Mouse (Mus musculus): ENCODE measurements at regions not wholly inside any gene's neighbourhood (a gene's known extent, or its start where the extent isn't known, plus 50 kb on each side); places are given as distances from the start of the nearest gene placed in this dataset.

- Histone ChIP-seq H3K4me3 (no peak overlapping the region), H3K27me3 (ENCODE audit: poor library complexity, severe bottlenecking) (no peaks in the 10 kb centered on the region), H3K9me3 (no peaks in the 10 kb centered on the region), H3K27ac (no peak overlapping the region), H3K36me3 (replicated peaks) (no peaks in the 10 kb centered on the region), H3K4me1 (peaks cover 4% of the 10 kb centered on the region; the same call in 1 of the 2 replicates)
- 79% methylated on average over 12 of the region's 12 CpGs for WGBS
- no peak for DNase-seq (ENCODE audit: extremely low spot score, low spot score)
Observed at GRCm38 (mm10) chr9:113248703-113249274, 459.3 kb downstream of the Pdcd6ip start.

GRCm38 (mm10) chr9:113247950-113248349 lies 460.1 kb downstream of the Pdcd6ip start:
- Histone ChIP-seq H3K4me3 (no peak overlapping the region), H3K27me3 (ENCODE audit: poor library complexity, severe bottlenecking) (no peaks in the 10 kb centered on the region), H3K36me3 (replicated peaks) (no peaks in the 10 kb centered on the region), H3K9me3 (no peaks in the 10 kb centered on the region), H3K27ac (no peak overlapping the region), H3K4me1 (peaks cover 4% of the 10 kb centered on the region; the same call in 1 of the 2 replicates)
- 80% methylated on average over 5 of the region's 5 CpGs for WGBS
- DNase-seq (ENCODE audit: extremely low spot score, low spot score): no peak

- Histone ChIP-seq H3K27me3 (ENCODE audit: poor library complexity, severe bottlenecking) (no peaks in the 10 kb centered on the region), H3K36me3 (replicated peaks) (no peaks in the 10 kb centered on the region), H3K9me3 (no peaks in the 10 kb centered on the region), H3K4me3 (no peak overlapping the region), H3K27ac (no peak overlapping the region), H3K4me1 (peaks cover 2% of the 10 kb centered on the region; the same call in 1 of the 2 replicates)
- no peak for DNase-seq (ENCODE audit: extremely low spot score, low spot score)
- WGBS: 84% methylated on average over 2 of the region's 2 CpGs
Observed at GRCm38 (mm10) chr9:113243870-113244269, 464.2 kb downstream of the Pdcd6ip start.

GRCm38 (mm10) chr9:113233370-113233769 lies 474.7 kb downstream of the Pdcd6ip start:
- 93% methylated on average over 1 of the region's 1 CpGs for WGBS
- Histone ChIP-seq H3K4me3 (no peak overlapping the region), H3K36me3 (replicated peaks) (no peaks in the 10 kb centered on the region), H3K27me3 (ENCODE audit: poor library complexity, severe bottlenecking) (no peaks in the 10 kb centered on the region), H3K9me3 (no peaks in the 10 kb centered on the region), H3K4me1 (no peaks in the 10 kb centered on the region), H3K27ac (no peak overlapping the region)
- no peak for DNase-seq (ENCODE audit: extremely low spot score, low spot score)

GRCm38 (mm10) chr9:113229391-113229790 lies 478.7 kb downstream of the Pdcd6ip start:
- Histone ChIP-seq H3K4me1 (no peaks in the 10 kb centered on the region), H3K36me3 (replicated peaks) (no peaks in the 10 kb centered on the region), H3K4me3 (no peak overlapping the region), H3K27ac (no peak overlapping the region), H3K9me3 (peaks cover 3% of the 10 kb centered on the region; the same call in 1 of the 2 replicates), H3K27me3 (ENCODE audit: poor library complexity, severe bottlenecking) (no peaks in the 10 kb centered on the region)
- WGBS: 94% methylated on average over 1 of the region's 1 CpGs
- DNase-seq (ENCODE audit: extremely low spot score, low spot score): no peak

GRCm38 (mm10) chr9:113213930-113214329 lies 494.1 kb downstream of the Pdcd6ip start:
- no peaks in the 10 kb centered on the region for H3K9me3 ChIP-seq
- H3K4me3 ChIP-seq: no peak overlapping the region
- DNase-seq (ENCODE audit: extremely low spot score, low spot score): no peak
- no peaks in the 10 kb centered on the region for H3K4me1 ChIP-seq
- H3K27ac ChIP-seq: no peak overlapping the region
- WGBS: 83% methylated on average over 5 of the region's 5 CpGs
- no peaks in the 10 kb centered on the region for H3K27me3 ChIP-seq (ENCODE audit: poor library complexity, severe bottlenecking)
- H3K36me3 ChIP-seq (replicated peaks): no peaks in the 10 kb centered on the region

- H3K9me3 ChIP-seq: no peaks in the 10 kb centered on the region
- no peak for DNase-seq (ENCODE audit: extremely low spot score, low spot score)
- H3K4me1 ChIP-seq: no peaks in the 10 kb centered on the region
- H3K36me3 ChIP-seq (replicated peaks): no peaks in the 10 kb centered on the region
- H3K27ac ChIP-seq: no peak overlapping the region
- H3K4me3 ChIP-seq: no peak overlapping the region
- 90% methylated on average over 2 of the region's 2 CpGs for WGBS
- no peaks in the 10 kb centered on the region for H3K27me3 ChIP-seq (ENCODE audit: poor library complexity, severe bottlenecking)
Observed at GRCm38 (mm10) chr9:113212389-113212788, 495.7 kb downstream of the Pdcd6ip start.

GRCm38 (mm10) chr9:113208181-113208580 lies 499.9 kb downstream of the Pdcd6ip start:
- H3K9me3 ChIP-seq: no peaks in the 10 kb centered on the region

GRCm38 (mm10) chr9:113199241-113199640 lies 508.8 kb downstream of the Pdcd6ip start:
- no peak overlapping the region for H3K4me3 ChIP-seq
- H3K27ac ChIP-seq: no peak overlapping the region
- H3K4me1 ChIP-seq: no peaks in the 10 kb centered on the region
- H3K36me3 ChIP-seq (replicated peaks): no peaks in the 10 kb centered on the region
- H3K9me3 ChIP-seq: no peaks in the 10 kb centered on the region
- H3K27me3 ChIP-seq (ENCODE audit: poor library complexity, severe bottlenecking): no peaks in the 10 kb centered on the region
- no peak for DNase-seq (ENCODE audit: extremely low spot score, low spot score)
- 97% methylated on average over 4 of the region's 4 CpGs for WGBS

More at GRCm38 (mm10) chr9:113208181-113208580, 499.9 kb downstream of the Pdcd6ip start:
- no peaks in the 10 kb centered on the region for H3K4me1 ChIP-seq
- no peak overlapping the region for H3K27ac ChIP-seq
- WGBS: 88% methylated on average over 4 of the region's 4 CpGs
- no peak for DNase-seq (ENCODE audit: extremely low spot score, low spot score)
- H3K36me3 ChIP-seq (replicated peaks): no peaks in the 10 kb centered on the region
- H3K4me3 ChIP-seq: no peak overlapping the region
- H3K27me3 ChIP-seq (ENCODE audit: poor library complexity, severe bottlenecking): no peaks in the 10 kb centered on the region

GRCm38 (mm10) chr9:113195556-113195955 lies 512.5 kb downstream of the Pdcd6ip start:
- H3K27ac ChIP-seq: no peak overlapping the region
- no peak for DNase-seq (ENCODE audit: extremely low spot score, low spot score)
- no peaks in the 10 kb centered on the region for H3K4me1 ChIP-seq
- WGBS: 93% methylated on average over 4 of the region's 4 CpGs
- H3K36me3 ChIP-seq (replicated peaks): no peaks in the 10 kb centered on the region
- H3K9me3 ChIP-seq: no peaks in the 10 kb centered on the region
- H3K27me3 ChIP-seq (ENCODE audit: poor library complexity, severe bottlenecking): no peaks in the 10 kb centered on the region
- no peak overlapping the region for H3K4me3 ChIP-seq

- 84% methylated on average over 3 of the region's 3 CpGs for WGBS
- Histone ChIP-seq H3K4me1 (no peaks in the 10 kb centered on the region), H3K27ac (no peak overlapping the region), H3K4me3 (no peak overlapping the region), H3K36me3 (replicated peaks) (no peaks in the 10 kb centered on the region), H3K27me3 (ENCODE audit: poor library complexity, severe bottlenecking) (no peaks in the 10 kb centered on the region), H3K9me3 (no peaks in the 10 kb centered on the region)
- no peak for DNase-seq (ENCODE audit: extremely low spot score, low spot score)
Observed at GRCm38 (mm10) chr9:113192773-113193172, 515.3 kb downstream of the Pdcd6ip start.

- 89% methylated on average over 3 of the region's 3 CpGs for WGBS
- Histone ChIP-seq H3K27ac (no peak overlapping the region), H3K4me1 (no peaks in the 10 kb centered on the region), H3K27me3 (ENCODE audit: poor library complexity, severe bottlenecking) (no peaks in the 10 kb centered on the region), H3K36me3 (replicated peaks) (no peaks in the 10 kb centered on the region), H3K9me3 (no peaks in the 10 kb centered on the region), H3K4me3 (no peak overlapping the region)
- DNase-seq (ENCODE audit: extremely low spot score, low spot score): no peak
Observed at GRCm38 (mm10) chr9:113191163-113191562, 516.9 kb downstream of the Pdcd6ip start.

- 86% methylated on average over 8 of the region's 8 CpGs for WGBS
- DNase-seq (ENCODE audit: extremely low spot score, low spot score): no peak
- H3K36me3 ChIP-seq (replicated peaks): no peaks in the 10 kb centered on the region
- no peaks in the 10 kb centered on the region for H3K27me3 ChIP-seq (ENCODE audit: poor library complexity, severe bottlenecking)
- no peaks in the 10 kb centered on the region; the same call in 1 of the 2 replicates for H3K4me1 ChIP-seq
- H3K4me3 ChIP-seq: no peak overlapping the region
- no peak overlapping the region for H3K27ac ChIP-seq
- H3K9me3 ChIP-seq: no peaks in the 10 kb centered on the region
Observed at GRCm38 (mm10) chr9:113181182-113181581, 526.9 kb downstream of the Pdcd6ip start.

- no peaks in the 10 kb centered on the region; the same call in 1 of the 2 replicates for H3K4me1 ChIP-seq
- H3K27me3 ChIP-seq (ENCODE audit: poor library complexity, severe bottlenecking): no peaks in the 10 kb centered on the region
- 85% methylated on average over 4 of the region's 4 CpGs for WGBS
Observed at GRCm38 (mm10) chr9:113177918-113178235, 530.2 kb downstream of the Pdcd6ip start.

More at GRCm38 (mm10) chr9:113177918-113178235, 530.2 kb downstream of the Pdcd6ip start:
- H3K27ac ChIP-seq: no peak overlapping the region
- no peaks in the 10 kb centered on the region for H3K9me3 ChIP-seq
- DNase-seq (ENCODE audit: extremely low spot score, low spot score): no peak
- H3K4me3 ChIP-seq: no peak overlapping the region
- H3K36me3 ChIP-seq (replicated peaks): no peaks in the 10 kb centered on the region

Measured in forebrain, embryonic 10.5 days (tissue).